Mouse (Mus musculus): Measurements from ENCODE around the gene Zfp704. TPM values are rescaled to one million over a fixed set of nuclear protein-coding genes. Genes with fewer than 3 reads are reported as not detected.

Zfp704 gene
- total and polyA plus RNA-seq, 3 experiments: 0.02 to 0.22 TPM; not detected in 1

DNA sequence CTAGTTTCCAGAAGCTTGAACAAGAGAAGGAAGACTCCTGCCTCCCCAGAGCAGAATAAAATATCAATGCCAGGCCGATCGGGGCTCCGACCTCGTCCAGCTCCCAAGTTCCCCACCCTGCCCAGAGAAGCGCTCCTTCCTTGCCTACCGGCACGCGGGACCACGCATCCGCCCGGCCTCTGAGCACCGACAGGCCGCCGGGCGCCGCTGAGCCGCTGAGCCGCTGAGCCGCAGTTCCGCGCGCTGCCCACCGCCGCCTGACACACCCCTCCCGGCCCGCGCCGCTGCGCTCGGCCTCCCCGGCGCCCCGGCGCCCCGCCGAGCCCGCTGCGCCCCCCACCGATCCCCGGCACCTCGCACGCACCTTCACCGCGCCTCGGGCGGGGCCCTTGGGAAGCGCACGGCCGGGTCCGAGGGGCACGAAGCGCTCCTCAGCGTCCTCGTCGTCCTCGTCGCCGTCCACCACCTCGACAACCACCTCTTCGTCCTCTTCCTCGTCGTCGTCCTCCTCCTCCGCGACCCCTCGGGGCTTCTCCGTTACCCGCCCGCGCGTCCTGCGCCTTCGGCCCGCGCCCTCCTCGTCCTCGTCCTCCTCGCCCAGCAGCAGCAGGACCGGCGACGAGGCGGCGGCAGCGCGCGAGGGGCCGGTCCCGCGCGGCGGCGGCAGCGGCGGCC, 842 bp downstream of the Zfp704 start:
- no peak for ATAC-seq (ENCODE audit: extremely low read depth, insufficient number of reproducible peaks, low FRiP score, poor library complexity, severe bottlenecking)
- peaks cover 15% of the 10 kb centered on the region for H3K9me3 ChIP-seq (replicated peaks)
- no peak overlapping the region; the same call in 1 of the 2 replicates for H3K4me3 ChIP-seq (ENCODE audit: low read depth, low read length)
- peaks cover under 1% of the 10 kb centered on the region; the same call in 1 of the 2 replicates for H3K27me3 ChIP-seq (ENCODE audit: insufficient read depth, low read length)
- TF ChIP-seq POLR2AphosphoS5 (IDR thresholded peaks at IDR 0.05; ENCODE audit: insufficient replicate concordance, low read depth, low read length): no peak
- TF ChIP-seq CTCF (IDR thresholded peaks at IDR 0.05; ENCODE audit: low read depth, low read length): no peak
- no peak for TF ChIP-seq TAL1 (conservative IDR thresholded peaks at IDR 0.05; ENCODE audit: low read depth, low read length)
- TF ChIP-seq GATA1 (IDR thresholded peaks at IDR 0.05; ENCODE audit: borderline replicate concordance, low read length): no peak
- TF ChIP-seq GATA2 (IDR thresholded peaks at IDR 0.05; ENCODE audit: borderline replicate concordance, low read depth, low read length): no peak
- no peak for DNase-seq (ENCODE audit: low spot score)
- no peaks in the 10 kb centered on the region for H3K36me3 ChIP-seq (replicated peaks)
- no peaks in the 10 kb centered on the region for H3K4me1 ChIP-seq (ENCODE audit: insufficient read depth, low read depth, low read length)

DNA sequence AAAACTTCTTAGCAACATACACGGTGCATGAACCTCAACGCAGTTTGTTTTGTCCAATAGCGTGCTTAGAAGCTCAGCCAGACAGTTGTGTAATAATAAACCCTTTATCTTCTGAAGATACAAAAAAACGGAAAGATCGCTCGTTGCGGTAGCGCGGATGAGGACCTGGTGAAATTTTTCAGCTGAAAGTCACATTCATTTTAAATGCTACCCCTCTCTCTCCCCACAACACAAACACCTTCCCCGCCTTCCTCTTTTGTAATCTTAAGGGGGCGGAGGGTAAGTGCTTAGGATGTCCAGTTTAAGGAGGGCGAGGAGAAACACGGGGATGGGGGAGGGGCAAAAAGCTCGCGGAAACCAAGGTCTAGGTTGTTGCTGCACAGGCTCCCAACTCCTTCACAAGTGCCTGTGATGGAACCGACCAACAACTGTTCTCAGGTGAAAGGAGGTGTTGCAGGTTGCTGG, 1.4 kb downstream of the Zfp704 start:
- H3K4me1 ChIP-seq (ENCODE audit: insufficient read depth, low read depth, low read length): no peaks in the 10 kb centered on the region
- no peak for ATAC-seq (ENCODE audit: extremely low read depth, insufficient number of reproducible peaks, low FRiP score, poor library complexity, severe bottlenecking)
- no peak for TF ChIP-seq GATA1 (IDR thresholded peaks at IDR 0.05; ENCODE audit: borderline replicate concordance, low read length)
- TF ChIP-seq CTCF (IDR thresholded peaks at IDR 0.05; ENCODE audit: low read depth, low read length): no peak
- no peak for TF ChIP-seq TAL1 (conservative IDR thresholded peaks at IDR 0.05; ENCODE audit: low read depth, low read length)
- no peak for TF ChIP-seq POLR2AphosphoS5 (IDR thresholded peaks at IDR 0.05; ENCODE audit: insufficient replicate concordance, low read depth, low read length)
- TF ChIP-seq GATA2 (IDR thresholded peaks at IDR 0.05; ENCODE audit: borderline replicate concordance, low read depth, low read length): no peak
- H3K4me3 ChIP-seq (ENCODE audit: low read depth, low read length): no peak overlapping the region
- no peaks in the 10 kb centered on the region for H3K36me3 ChIP-seq (replicated peaks)
- DNase-seq (ENCODE audit: low spot score): no peak
- H3K27me3 ChIP-seq (ENCODE audit: insufficient read depth, low read length): no peaks in the 10 kb centered on the region; the same call in 1 of the 2 replicates
- peaks cover 15% of the 10 kb centered on the region for H3K9me3 ChIP-seq (replicated peaks)

DNA sequence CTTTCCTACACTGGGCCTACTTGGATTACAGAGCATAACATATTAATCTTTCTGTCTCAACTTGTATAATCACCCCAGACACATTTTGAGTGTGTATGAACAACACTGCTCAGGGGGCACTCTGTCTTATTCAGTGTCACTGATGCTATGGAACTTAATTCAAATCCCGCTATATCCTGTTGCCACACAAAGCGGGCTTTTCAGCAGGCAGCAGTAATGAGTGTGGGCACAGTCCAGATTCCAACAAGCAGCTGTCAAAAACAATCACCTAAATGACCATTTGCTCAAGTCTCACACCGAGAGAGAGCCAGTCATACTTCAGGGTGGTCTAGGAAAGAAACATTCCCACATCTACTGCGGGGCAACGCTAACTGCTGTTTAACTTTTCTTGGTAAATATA, 2.2 kb downstream of the Zfp704 start:
- DNase-seq (ENCODE audit: low spot score) (no peak), ATAC-seq (ENCODE audit: extremely low read depth, insufficient number of reproducible peaks, low FRiP score, poor library complexity, severe bottlenecking) (no peak)
- Histone ChIP-seq H3K36me3 (replicated peaks) (no peaks in the 10 kb centered on the region), H3K9me3 (replicated peaks) (peaks cover 15% of the 10 kb centered on the region), H3K4me1 (ENCODE audit: insufficient read depth, low read depth, low read length) (no peaks in the 10 kb centered on the region), H3K27me3 (ENCODE audit: insufficient read depth, low read length) (no peaks in the 10 kb centered on the region; the same call in 1 of the 2 replicates), H3K4me3 (ENCODE audit: low read depth, low read length) (no peak overlapping the region)
- TF ChIP-seq TAL1 (conservative IDR thresholded peaks at IDR 0.05; ENCODE audit: low read depth, low read length) (no peak), GATA2 (IDR thresholded peaks at IDR 0.05; ENCODE audit: borderline replicate concordance, low read depth, low read length) (no peak), CTCF (IDR thresholded peaks at IDR 0.05; ENCODE audit: low read depth, low read length) (no peak), POLR2AphosphoS5 (IDR thresholded peaks at IDR 0.05; ENCODE audit: insufficient replicate concordance, low read depth, low read length) (no peak), GATA1 (IDR thresholded peaks at IDR 0.05; ENCODE audit: borderline replicate concordance, low read length) (no peak)

DNA sequence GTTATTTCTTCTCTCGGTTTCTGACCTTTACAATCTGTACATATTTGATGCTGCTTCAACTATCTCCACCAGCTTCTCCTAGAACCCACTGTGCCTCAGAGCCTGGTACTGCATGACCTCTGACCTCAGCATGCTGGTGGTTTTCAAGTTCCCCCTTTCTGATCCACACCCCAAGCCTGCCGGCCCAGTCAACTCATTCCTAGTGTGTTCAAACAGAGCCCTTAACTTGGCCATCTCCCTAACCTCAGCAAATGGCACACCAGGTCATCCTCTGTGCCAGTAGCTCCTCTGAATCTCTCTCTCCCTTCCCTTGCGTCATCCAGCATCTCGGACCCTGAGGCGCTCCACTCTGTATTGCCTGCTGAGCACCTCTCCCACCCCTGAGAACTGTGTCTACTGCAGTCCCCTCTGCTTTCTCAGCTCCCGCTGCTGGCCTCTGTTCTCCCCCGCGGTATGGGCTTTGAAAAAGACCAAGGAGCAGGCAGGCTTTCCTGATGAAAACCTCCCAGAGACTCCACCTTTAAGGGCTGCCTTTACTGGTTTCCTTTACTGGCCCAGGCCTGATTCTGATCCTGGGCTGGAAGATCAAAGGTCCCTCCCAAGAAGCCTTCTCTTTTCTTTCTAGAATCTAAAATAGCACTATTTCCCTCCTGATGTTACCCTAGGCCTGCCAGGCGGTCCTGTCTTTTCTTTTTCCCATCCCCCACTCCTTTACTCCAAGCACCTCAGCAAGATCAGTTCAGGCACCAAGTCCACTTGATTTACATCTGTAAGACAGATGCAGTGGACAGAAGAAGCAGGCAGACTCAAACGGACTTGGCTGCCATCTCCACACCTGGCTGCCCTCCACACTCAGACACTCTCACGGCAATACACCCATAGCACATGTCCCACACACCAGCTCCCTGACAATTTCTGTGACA, 3.8 kb downstream of the Zfp704 start:
- Histone ChIP-seq H3K4me3 (ENCODE audit: low read depth, low read length) (no peak overlapping the region), H3K4me1 (ENCODE audit: insufficient read depth, low read depth, low read length) (no peaks in the 10 kb centered on the region), H3K27me3 (ENCODE audit: insufficient read depth, low read length) (no peaks in the 10 kb centered on the region; the same call in 1 of the 2 replicates), H3K36me3 (replicated peaks) (no peaks in the 10 kb centered on the region), H3K9me3 (replicated peaks) (peaks cover 15% of the 10 kb centered on the region)
- no peak for ATAC-seq (ENCODE audit: extremely low read depth, insufficient number of reproducible peaks, low FRiP score, poor library complexity, severe bottlenecking)
- TF ChIP-seq POLR2AphosphoS5 (IDR thresholded peaks at IDR 0.05; ENCODE audit: insufficient replicate concordance, low read depth, low read length): no peak
- TF ChIP-seq CTCF (IDR thresholded peaks at IDR 0.05; ENCODE audit: low read depth, low read length): no peak
- no peak for TF ChIP-seq GATA1 (IDR thresholded peaks at IDR 0.05; ENCODE audit: borderline replicate concordance, low read length)
- TF ChIP-seq TAL1 (conservative IDR thresholded peaks at IDR 0.05; ENCODE audit: low read depth, low read length): no peak
- no peak for TF ChIP-seq GATA2 (IDR thresholded peaks at IDR 0.05; ENCODE audit: borderline replicate concordance, low read depth, low read length)
- no peak for DNase-seq (ENCODE audit: low spot score)

DNA sequence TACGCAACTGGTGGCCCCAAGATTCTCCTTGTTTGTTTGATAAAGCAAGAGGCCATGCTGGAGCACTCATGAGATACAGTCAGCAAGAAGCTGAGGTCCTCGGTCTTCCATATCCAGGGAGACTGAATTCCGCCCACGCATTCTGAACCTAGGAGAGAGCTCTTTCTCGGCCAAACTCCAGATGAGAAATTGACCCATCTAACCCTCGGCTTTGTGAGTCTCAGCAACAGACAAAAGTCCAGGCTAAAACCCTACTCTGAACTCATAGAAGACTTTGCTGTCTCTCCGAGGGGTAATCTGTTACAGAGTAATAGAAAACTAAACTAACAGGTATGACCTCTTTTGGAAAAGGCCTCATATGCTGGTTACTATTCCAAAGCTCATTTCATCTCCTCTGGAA, 4.9 kb downstream of the Zfp704 start:
- no peak overlapping the region for H3K4me3 ChIP-seq (ENCODE audit: low read depth, low read length)
- no peaks in the 10 kb centered on the region; the same call in 1 of the 2 replicates for H3K27me3 ChIP-seq (ENCODE audit: insufficient read depth, low read length)
- no peak for DNase-seq (ENCODE audit: low spot score)
- no peaks in the 10 kb centered on the region for H3K4me1 ChIP-seq (ENCODE audit: insufficient read depth, low read depth, low read length)
- H3K9me3 ChIP-seq (replicated peaks): peaks cover 10% of the 10 kb centered on the region
- no peak for ATAC-seq (ENCODE audit: extremely low read depth, insufficient number of reproducible peaks, low FRiP score, poor library complexity, severe bottlenecking)
- no peak for TF ChIP-seq POLR2AphosphoS5 (IDR thresholded peaks at IDR 0.05; ENCODE audit: insufficient replicate concordance, low read depth, low read length)
- H3K36me3 ChIP-seq (replicated peaks): no peaks in the 10 kb centered on the region

DNA sequence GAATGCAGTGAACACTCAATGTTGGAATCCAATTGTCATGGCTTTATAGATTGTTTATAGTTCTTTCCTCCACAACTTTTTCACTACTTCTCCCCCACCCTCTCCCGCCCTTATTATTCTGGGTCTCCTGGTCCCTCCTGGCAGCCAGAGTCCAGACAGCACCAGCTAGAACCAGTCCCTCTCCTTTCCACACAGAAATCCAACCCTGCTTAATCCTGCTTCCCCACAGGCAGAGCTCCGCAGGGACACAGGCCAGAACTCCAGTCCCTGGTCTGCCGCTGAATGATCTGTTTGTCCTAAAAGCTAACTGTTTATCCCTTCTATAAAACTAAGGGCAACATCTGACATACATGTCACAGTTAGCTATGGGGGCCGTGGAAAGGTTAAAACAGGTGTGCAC, 6.0 kb downstream of the Zfp704 start:
- TF ChIP-seq GATA2 (IDR thresholded peaks at IDR 0.05; ENCODE audit: borderline replicate concordance, low read depth, low read length) (no peak), GATA1 (IDR thresholded peaks at IDR 0.05; ENCODE audit: borderline replicate concordance, low read length) (no peak), CTCF (IDR thresholded peaks at IDR 0.05; ENCODE audit: low read depth, low read length) (no peak), POLR2AphosphoS5 (IDR thresholded peaks at IDR 0.05; ENCODE audit: insufficient replicate concordance, low read depth, low read length) (no peak), TAL1 (conservative IDR thresholded peaks at IDR 0.05; ENCODE audit: low read depth, low read length) (no peak)
- no peaks in the 10 kb centered on the region for H3K4me1 ChIP-seq (ENCODE audit: insufficient read depth, low read depth, low read length)
- H3K27me3 ChIP-seq (ENCODE audit: insufficient read depth, low read length): no peaks in the 10 kb centered on the region; the same call in 1 of the 2 replicates
- H3K36me3 ChIP-seq (replicated peaks): no peaks in the 10 kb centered on the region
- peaks cover 3% of the 10 kb centered on the region for H3K9me3 ChIP-seq (replicated peaks)
- ATAC-seq (ENCODE audit: extremely low read depth, insufficient number of reproducible peaks, low FRiP score, poor library complexity, severe bottlenecking) (no peak), DNase-seq (ENCODE audit: low spot score) (no peak)
- H3K4me3 ChIP-seq (ENCODE audit: low read depth, low read length): no peak overlapping the region

All from G1E (cell line).